Mouse (Mus musculus): ENCODE results near the gene Krtap17-1. TPM values are rescaled to one million over a fixed set of nuclear protein-coding genes. Genes with fewer than 3 reads are reported as not detected.

Krtap17-1 gene
- polyA plus RNA-seq (2012; rRNA removed) = 5.5 and 8.8 TPM in 2 replicates

DNA sequence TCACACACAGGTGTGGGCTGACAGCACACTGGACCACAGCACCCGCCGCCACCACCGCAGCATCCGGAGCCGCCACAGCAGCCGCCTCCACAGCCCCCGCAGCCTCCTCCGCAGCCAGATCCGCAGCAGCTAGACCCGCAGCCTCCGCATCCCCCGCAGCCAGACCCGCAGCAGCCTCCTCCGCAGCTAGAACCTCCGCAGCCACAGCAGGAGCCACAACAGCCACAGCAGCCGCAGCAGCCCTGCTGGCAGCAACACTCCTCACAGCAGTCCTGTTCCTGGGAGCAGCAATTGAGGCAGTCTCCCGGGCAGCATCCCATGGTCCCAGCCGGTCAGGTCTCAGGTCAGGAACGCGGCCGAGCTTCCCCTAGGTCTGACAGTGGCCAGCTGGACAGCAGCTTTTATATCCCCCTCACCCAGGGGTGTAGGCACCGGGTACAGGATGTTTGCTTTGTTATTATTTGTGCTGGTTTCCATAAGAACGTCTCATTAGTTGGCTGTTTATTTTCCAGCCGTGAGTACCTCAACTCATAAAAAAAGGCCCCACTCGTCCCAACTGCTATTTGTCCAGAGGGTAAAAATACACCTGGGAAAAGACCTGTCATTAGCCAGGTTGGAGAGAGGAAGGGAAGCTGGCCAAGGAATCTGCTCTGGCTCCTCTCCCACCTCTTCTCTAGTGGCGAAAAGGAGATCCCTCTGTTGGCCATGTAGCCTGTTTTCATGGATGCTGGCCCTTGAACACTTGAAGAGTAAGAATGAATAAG, at the start of gene Krtap17-1:
TSS of gene Krtap17-1 (minus strand) at position 375 of the 764 bp plus-strand sequence.
- Histone ChIP-seq H3K4me3 (replicated peaks; ENCODE audit: extremely low read depth, low read depth, low read length) (no peak within 1 kb of the TSS), H3K4me1 (ENCODE audit: control insufficient read depth, insufficient read depth, low read length) (no peaks in the 10 kb centered on the region; the same call in 1 of the 2 replicates)
- WGBS = 18% methylated on average over 26 of the region's 26 CpGs
- DNase-seq = peak; percentile 19
- TF ChIP-seq CTCF (IDR thresholded peaks at IDR 0.05; ENCODE audit: insufficient read depth, low read length) (no peak), POLR2A (IDR thresholded peaks at IDR 0.05; ENCODE audit: borderline replicate concordance, extremely low read depth, low read depth, low read length) (no peak)

DNA sequence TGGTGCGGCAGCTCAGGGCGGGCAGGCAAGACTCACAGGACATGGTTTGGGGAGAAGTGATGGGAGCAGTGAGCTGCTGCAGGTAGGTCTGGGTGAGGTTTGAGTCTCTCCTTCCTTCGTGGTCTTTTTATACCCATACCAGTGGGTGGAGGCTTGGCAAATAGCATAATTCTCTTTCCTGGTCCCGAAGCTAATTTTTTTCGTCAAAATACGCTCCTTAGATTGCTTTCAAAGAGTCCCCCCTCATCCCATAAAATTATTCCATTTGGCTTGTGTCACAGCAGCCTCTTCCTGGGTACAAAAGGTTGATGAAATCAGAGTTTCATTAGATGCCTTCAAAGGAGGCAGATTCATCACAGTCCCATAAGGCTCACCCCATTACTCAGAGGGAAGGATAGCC, 47.7 kb upstream of the Krtap17-1 start, which contains the start of gene Krt34:
TSS of gene Krt34 (minus strand) at position 101 of the 400 bp plus-strand sequence.
- Histone ChIP-seq H3K4me1 (ENCODE audit: control insufficient read depth, insufficient read depth, low read length) (no peaks in the 10 kb centered on the region), H3K4me3 (replicated peaks; ENCODE audit: extremely low read depth, low read depth, low read length) (no peak within 1 kb of the TSS)
- TF ChIP-seq CTCF (IDR thresholded peaks at IDR 0.05; ENCODE audit: insufficient read depth, low read length) = no peak
- no peak for TF ChIP-seq POLR2A (IDR thresholded peaks at IDR 0.05; ENCODE audit: borderline replicate concordance, extremely low read depth, low read depth, low read length)
- WGBS = 93% methylated on average over 6 of the region's 6 CpGs
- no peak for DNase-seq

DNA sequence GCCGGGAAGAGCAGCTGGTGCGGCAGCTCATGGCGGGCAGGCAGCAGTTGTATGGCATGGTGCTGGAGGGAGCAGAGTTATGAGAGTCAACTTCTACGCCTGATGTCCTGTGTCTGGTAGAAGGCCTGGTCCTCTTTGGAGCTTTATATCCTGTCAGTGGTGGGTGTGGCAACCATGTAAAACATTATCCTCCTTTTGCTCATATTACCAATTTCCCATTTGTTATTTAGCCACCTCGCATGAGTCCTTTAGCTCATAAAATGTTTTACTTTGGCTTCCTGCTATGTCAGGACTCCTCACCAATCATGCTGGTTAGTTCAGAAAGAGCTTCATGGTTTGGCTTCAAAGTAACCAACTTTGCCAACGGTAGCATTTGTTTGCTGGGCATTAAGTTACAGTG, 36.0 kb upstream of the Krtap17-1 start, which contains the start of gene Krt33b:
TSS of gene Krt33b (minus strand) at position 101 of the 400 bp plus-strand sequence.
- Histone ChIP-seq H3K4me3 (replicated peaks; ENCODE audit: extremely low read depth, low read depth, low read length) (no peak within 1 kb of the TSS), H3K4me1 (ENCODE audit: control insufficient read depth, insufficient read depth, low read length) (no peaks in the 10 kb centered on the region)
- DNase-seq = no peak
- WGBS = 87% methylated on average over 6 of the region's 6 CpGs
- TF ChIP-seq CTCF (IDR thresholded peaks at IDR 0.05; ENCODE audit: insufficient read depth, low read length) (no peak), POLR2A (IDR thresholded peaks at IDR 0.05; ENCODE audit: borderline replicate concordance, extremely low read depth, low read depth, low read length) (no peak)

DNA sequence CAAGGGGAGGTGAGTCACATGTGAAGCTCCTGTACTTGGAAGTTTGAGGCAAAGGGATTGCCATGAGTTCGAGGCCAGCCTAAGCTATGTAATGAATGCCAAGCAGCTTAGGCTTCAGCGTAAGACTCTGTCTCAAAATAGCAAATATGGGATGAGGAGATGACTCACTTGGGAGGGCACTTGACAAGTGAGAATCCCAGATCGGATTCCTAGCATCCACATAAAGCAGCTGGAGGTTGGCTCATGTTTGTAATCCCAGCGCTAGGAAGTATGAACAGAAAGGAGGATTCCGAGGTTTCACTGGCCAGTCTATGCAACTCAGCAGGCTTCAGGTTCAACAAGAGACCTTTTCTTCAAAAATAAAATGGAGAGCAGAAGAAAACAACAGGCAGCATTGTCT, 27.6 kb upstream of the Krtap17-1 start:
- WGBS = 50% methylated on average over 5 of the region's 5 CpGs
- Histone ChIP-seq H3K4me1 (ENCODE audit: control insufficient read depth, insufficient read depth, low read length) (no peaks in the 10 kb centered on the region; the same call in 1 of the 2 replicates), H3K4me3 (replicated peaks; ENCODE audit: extremely low read depth, low read depth, low read length) (no peak overlapping the region)
- no peak for DNase-seq
- TF ChIP-seq POLR2A (IDR thresholded peaks at IDR 0.05; ENCODE audit: borderline replicate concordance, extremely low read depth, low read depth, low read length) = no peak
- no peak for TF ChIP-seq CTCF (IDR thresholded peaks at IDR 0.05; ENCODE audit: insufficient read depth, low read length)

DNA sequence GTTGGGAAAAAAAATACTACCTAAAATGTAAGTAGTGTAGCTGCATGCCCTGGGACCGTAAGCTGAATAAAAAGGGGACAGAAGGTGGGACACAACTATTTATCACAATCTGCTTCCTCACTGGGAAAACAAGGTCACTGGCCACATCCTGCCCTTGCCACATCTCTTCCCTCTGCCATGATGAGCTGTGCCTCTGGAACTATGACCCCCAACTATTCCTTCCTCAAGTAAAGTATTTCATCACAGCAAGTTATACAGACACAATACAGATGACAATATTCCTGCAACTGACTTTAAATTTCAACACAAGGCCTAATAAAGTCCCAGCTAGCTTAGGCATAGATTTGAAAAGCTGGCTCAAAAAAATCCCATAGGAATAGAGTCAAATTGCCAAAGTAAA, 25.7 kb upstream of the Krtap17-1 start:
- no peak for TF ChIP-seq POLR2A (IDR thresholded peaks at IDR 0.05; ENCODE audit: borderline replicate concordance, extremely low read depth, low read depth, low read length)
- no peak for TF ChIP-seq CTCF (IDR thresholded peaks at IDR 0.05; ENCODE audit: insufficient read depth, low read length)
- DNase-seq = no peak
- Histone ChIP-seq H3K4me3 (replicated peaks; ENCODE audit: extremely low read depth, low read depth, low read length) (no peak overlapping the region), H3K4me1 (ENCODE audit: control insufficient read depth, insufficient read depth, low read length) (no peaks in the 10 kb centered on the region; the same call in 1 of the 2 replicates)
- WGBS = 60% methylated on average over 1 of the region's 1 CpGs

DNA sequence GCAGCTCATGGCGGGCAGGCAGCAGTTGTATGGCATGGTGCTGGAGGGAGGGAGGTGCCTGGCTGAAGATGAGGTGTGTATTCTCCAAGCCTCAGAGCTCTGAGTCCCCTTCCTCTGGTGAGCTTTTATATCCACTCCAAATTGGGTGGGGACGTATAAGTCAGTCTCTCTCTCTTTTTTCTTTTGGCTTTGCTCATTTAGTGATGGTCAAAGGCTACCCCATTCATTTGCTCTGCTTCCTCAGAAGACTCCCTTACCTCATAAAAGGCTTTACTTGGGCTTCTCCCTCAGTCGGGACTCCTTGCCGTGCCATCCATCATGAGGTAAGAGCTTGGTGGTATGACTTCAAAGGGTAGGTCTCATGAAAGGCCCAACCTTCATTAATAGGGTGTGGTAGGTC, 22.3 kb upstream of the Krtap17-1 start, which contains the start of gene Krt33a:
TSS of gene Krt33a (minus strand) at position 101 of the 400 bp plus-strand sequence.
- TF ChIP-seq CTCF (IDR thresholded peaks at IDR 0.05; ENCODE audit: insufficient read depth, low read length) = no peak
- TF ChIP-seq POLR2A (IDR thresholded peaks at IDR 0.05; ENCODE audit: borderline replicate concordance, extremely low read depth, low read depth, low read length) = no peak
- WGBS = 83% methylated on average over 4 of the region's 4 CpGs
- Histone ChIP-seq H3K4me1 (ENCODE audit: control insufficient read depth, insufficient read depth, low read length) (no peaks in the 10 kb centered on the region), H3K4me3 (replicated peaks; ENCODE audit: extremely low read depth, low read depth, low read length) (no peak within 1 kb of the TSS)
- DNase-seq = no peak

DNA sequence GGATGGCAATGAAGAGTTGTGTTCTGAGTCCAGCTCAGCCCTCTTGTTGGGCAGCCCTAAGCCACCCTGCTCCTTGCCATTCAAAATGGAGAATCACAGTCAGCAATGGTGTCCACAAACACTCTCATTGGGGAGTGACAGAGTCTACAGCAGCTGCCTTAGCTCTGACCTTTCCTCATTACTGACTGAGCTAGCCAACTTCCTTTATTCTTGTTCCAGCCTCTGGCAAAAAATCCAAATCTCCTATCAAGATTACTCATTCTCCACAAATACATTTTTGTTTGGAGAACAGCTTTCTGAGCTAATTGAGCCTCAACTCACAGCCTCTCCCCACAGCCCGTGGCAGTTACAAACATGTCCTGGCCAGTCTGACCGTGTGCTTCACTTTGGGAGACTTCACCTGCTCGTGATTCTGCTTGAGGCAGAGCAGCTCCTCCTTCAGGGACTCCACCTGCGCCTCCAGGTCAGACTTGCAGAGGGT, 19.9 kb upstream of the Krtap17-1 start:
- H3K4me3 ChIP-seq (replicated peaks; ENCODE audit: extremely low read depth, low read depth, low read length) = no peak overlapping the region
- TF ChIP-seq POLR2A (IDR thresholded peaks at IDR 0.05; ENCODE audit: borderline replicate concordance, extremely low read depth, low read depth, low read length) (no peak), CTCF (IDR thresholded peaks at IDR 0.05; ENCODE audit: insufficient read depth, low read length) (no peak)
- DNase-seq = no peak
- H3K4me1 ChIP-seq (ENCODE audit: control insufficient read depth, insufficient read depth, low read length) = no peaks in the 10 kb centered on the region
- WGBS = 41% methylated on average over 4 of the region's 4 CpGs

DNA sequence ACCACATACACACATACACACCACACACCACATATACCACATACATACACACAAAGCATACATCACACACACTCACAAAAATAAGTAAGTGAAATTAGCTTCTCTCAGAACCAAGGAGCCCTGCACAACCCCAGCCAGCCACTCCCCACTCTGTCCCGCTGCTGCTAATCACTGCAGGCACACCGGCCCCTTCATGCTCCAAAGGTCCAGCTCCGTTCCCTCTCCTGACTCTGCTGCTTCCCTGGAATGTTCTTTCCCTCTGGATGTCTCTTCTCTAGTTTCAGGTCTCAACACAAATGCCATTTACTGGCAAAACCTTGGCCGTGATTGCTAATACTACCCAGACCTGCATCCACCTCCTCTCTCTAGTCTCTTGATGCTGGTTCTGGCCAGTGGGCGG, 16.9 kb upstream of the Krtap17-1 start:
- TF ChIP-seq POLR2A (IDR thresholded peaks at IDR 0.05; ENCODE audit: borderline replicate concordance, extremely low read depth, low read depth, low read length) = no peak
- TF ChIP-seq CTCF (IDR thresholded peaks at IDR 0.05; ENCODE audit: insufficient read depth, low read length) = no peak
- no peak overlapping the region for H3K4me3 ChIP-seq (replicated peaks; ENCODE audit: extremely low read depth, low read depth, low read length)
- whole genome bisulfite sequencing = 85% methylated on average over 5 of the region's 5 CpGs

DNA sequence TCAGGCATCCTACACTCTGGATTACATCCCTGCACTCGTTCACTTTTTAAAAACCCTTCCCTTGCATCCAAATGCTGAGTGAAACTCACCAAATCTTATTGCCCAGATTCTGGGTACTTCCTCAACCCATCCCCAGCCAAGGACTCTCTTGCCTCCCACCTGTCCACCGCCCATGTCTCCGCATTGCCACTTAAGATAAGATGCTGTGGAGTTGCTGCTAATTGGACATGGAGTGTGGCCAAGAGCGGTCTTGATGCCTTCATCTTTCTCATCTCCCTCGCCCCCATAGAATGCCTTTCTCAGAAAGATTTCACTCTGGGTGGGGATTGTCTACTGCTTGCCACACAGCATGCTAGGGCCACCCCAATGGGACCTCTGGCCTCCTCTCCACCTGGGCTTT, 14.5 kb upstream of the Krtap17-1 start:
- DNase-seq = no peak
- no peak overlapping the region for H3K4me3 ChIP-seq (replicated peaks; ENCODE audit: extremely low read depth, low read depth, low read length)
- 79% methylated on average over 5 of the region's 5 CpGs for WGBS
- TF ChIP-seq CTCF (IDR thresholded peaks at IDR 0.05; ENCODE audit: insufficient read depth, low read length) (no peak), POLR2A (IDR thresholded peaks at IDR 0.05; ENCODE audit: borderline replicate concordance, extremely low read depth, low read depth, low read length) (no peak)
- no peaks in the 10 kb centered on the region for H3K4me1 ChIP-seq (ENCODE audit: control insufficient read depth, insufficient read depth, low read length)

More for the DNA sequence above, 16.9 kb upstream of the Krtap17-1 start:
- no peaks in the 10 kb centered on the region for H3K4me1 ChIP-seq (ENCODE audit: control insufficient read depth, insufficient read depth, low read length)
- DNase-seq = no peak

DNA sequence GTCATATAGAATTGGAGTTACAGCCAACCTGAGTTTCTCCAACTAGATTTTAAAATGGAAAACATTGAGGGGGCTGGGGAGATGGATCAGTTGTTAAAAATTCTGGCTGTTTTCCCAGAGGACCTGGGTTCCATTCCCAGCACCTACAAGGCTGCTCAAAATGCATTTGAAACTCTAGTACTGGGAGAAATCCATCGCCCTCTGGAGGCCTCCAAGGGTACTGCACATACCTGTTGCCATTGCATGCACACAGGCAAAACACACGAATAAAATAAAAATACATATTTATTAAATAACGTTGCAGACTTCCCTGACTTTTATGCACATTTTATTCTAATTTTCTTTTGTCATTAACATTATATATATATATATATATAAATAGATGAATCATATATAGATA, 12.8 kb upstream of the Krtap17-1 start:
- DNase-seq = no peak
- Histone ChIP-seq H3K4me3 (replicated peaks; ENCODE audit: extremely low read depth, low read depth, low read length) (no peak overlapping the region), H3K4me1 (ENCODE audit: control insufficient read depth, insufficient read depth, low read length) (no peaks in the 10 kb centered on the region)
- WGBS = 58% methylated on average over 3 of the region's 3 CpGs
- TF ChIP-seq CTCF (IDR thresholded peaks at IDR 0.05; ENCODE audit: insufficient read depth, low read length) (peak; percentile 43), POLR2A (IDR thresholded peaks at IDR 0.05; ENCODE audit: borderline replicate concordance, extremely low read depth, low read depth, low read length) (no peak)

All from lung, adult 2 months (tissue).